Mouse (Mus musculus) adrenal gland, adult 8-10 months (tissue): ENCODE data around the gene Chmp4b. TPM values are rescaled to one million over a fixed set of nuclear protein-coding genes. Genes with fewer than 3 reads are reported as not detected.

Experiments
- DNase-seq: peaks from one replicate; pipeline ENCODE4 v3.0.0; 2022
- total RNA-seq, 4 experiments: library from RNA; stranded (reverse); gene quantifications; 2 replicates each; pipeline ENCODE4 v1.2.4; 2022

Gene Chmp4b
- total RNA-seq, result 100 to 1,000 TPM; 224 to 310 (median 256) TPM

- no peak for DNase-seq
Measured at GRCm38 (mm10) chr2:154651363-154651762, at the start of gene Chmp4b. Gene Chmp4b (plus strand): TSS chr2:154651705.

GRCm38 (mm10) chr2:154603007-154603637 lies 48.4 kb upstream of the Chmp4b start:
- no peak for DNase-seq

GRCm38 (mm10) chr2:154603638-154604153 lies 47.8 kb upstream of the Chmp4b start, which contains the start of gene Pxmp4:
Gene Pxmp4 (minus strand): TSS chr2:154603708.
- DNase-seq, result peak; percentile 99

- no peak for DNase-seq
Measured at GRCm38 (mm10) chr2:154604156-154604555, 47.3 kb upstream of the Chmp4b start.

- DNase-seq, result no peak
Measured at GRCm38 (mm10) chr2:154606965-154607364, 44.5 kb upstream of the Chmp4b start.

GRCm38 (mm10) chr2:154609050-154609767 lies 42.3 kb upstream of the Chmp4b start:
- DNase-seq, result no peak

GRCm38 (mm10) chr2:154613118-154614115 lies 38.1 kb upstream of the Chmp4b start, which contains the start of the genes Zfp341 and 4930519P11Rik:
Gene Zfp341 (plus strand): TSS chr2:154613297.
Gene 4930519P11Rik (minus strand): TSS chr2:154613437.
- DNase-seq, result peak; percentile 82

- no peak for DNase-seq
Measured at GRCm38 (mm10) chr2:154614841-154615576, 36.5 kb upstream of the Chmp4b start.

- DNase-seq, result no peak
Measured at GRCm38 (mm10) chr2:154615674-154616073, 35.8 kb upstream of the Chmp4b start.

GRCm38 (mm10) chr2:154617061-154617460 lies 34.4 kb upstream of the Chmp4b start:
- DNase-seq, result no peak

GRCm38 (mm10) chr2:154621684-154622083 lies 29.8 kb upstream of the Chmp4b start:
- DNase-seq, result no peak

GRCm38 (mm10) chr2:154624137-154624536 lies 27.4 kb upstream of the Chmp4b start:
- DNase-seq, result no peak

- DNase-seq, result no peak
Measured at GRCm38 (mm10) chr2:154630531-154630930, 21.0 kb upstream of the Chmp4b start.

GRCm38 (mm10) chr2:154632203-154632780 lies 19.2 kb upstream of the Chmp4b start:
- DNase-seq, result no peak

GRCm38 (mm10) chr2:154633039-154633742 lies 18.3 kb upstream of the Chmp4b start:
- no peak for DNase-seq

GRCm38 (mm10) chr2:154633876-154634644 lies 17.4 kb upstream of the Chmp4b start:
- DNase-seq, result no peak

- DNase-seq, result no peak
Measured at GRCm38 (mm10) chr2:154635826-154636225, 15.7 kb upstream of the Chmp4b start.

- DNase-seq, result no peak
Measured at GRCm38 (mm10) chr2:154638521-154638920, 13.0 kb upstream of the Chmp4b start.

- DNase-seq, result no peak
Measured at GRCm38 (mm10) chr2:154639115-154639514, 12.4 kb upstream of the Chmp4b start.

- no peak for DNase-seq
Measured at GRCm38 (mm10) chr2:154641176-154641575, 10.3 kb upstream of the Chmp4b start.
